Mouse (Mus musculus): Measurements from ENCODE around the gene Rps6kb1. TPM values are rescaled to one million over a fixed set of nuclear protein-coding genes. Genes with fewer than 3 reads are reported as not detected.
"Not testable (repeated sequence)": the region's sequence is repeated elsewhere in the genome, so short reads cannot be mapped to it uniquely, and the experiment has no call there.

Gene Rps6kb1
- polyA plus RNA-seq, 1 experiment from 2014 or later = 38.4 TPM

DNA sequence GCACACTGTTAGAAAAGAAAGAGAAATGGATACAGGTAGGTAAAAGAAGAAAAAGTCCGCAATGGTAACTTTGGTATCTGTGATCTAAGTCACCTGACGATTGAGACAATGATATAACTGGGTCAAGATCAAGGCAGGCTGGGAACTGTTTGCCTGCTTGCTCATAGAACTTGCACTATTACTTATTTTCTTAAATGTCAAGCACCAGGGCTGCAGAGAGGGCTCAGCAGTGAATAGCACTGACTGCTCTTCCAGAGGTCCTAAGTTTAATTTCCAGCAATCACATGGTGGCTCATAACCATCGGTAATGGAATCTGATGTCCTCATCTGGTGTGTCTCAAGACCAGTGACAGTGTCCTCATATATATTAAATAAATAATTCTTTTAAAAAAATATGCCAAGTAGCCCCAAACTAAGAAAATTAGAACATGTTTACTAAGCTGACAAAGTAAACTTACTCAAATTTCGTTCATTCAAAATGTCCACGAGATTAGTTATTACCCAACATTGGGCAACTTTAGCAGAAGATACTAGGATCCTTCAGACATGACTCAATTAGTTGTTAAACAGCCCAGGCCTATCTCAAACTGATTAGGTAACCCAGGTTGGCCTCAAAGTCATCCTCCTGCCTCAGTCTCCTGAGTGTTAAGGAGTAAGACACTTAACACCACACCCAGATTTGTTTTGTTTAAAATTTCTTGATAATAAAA lies 10.2 kb downstream of the Rps6kb1 start:
- Histone ChIP-seq H3K4me1 (replicated peaks) (no peaks in the 10 kb centered on the region), H3K9me3 (replicated peaks) (no peaks in the 10 kb centered on the region), H3K4me3 (no peak overlapping the region), H3K27ac (no peak overlapping the region), H3K4me2 (no peak overlapping the region), H3K9ac (no peak overlapping the region), H3K36me3 (peaks cover 34% of the 10 kb centered on the region), H3K27me3 (no peaks in the 10 kb centered on the region)
- WGBS = 88% methylated on average over 5 of the region's 5 CpGs
- no peak for ATAC-seq (replicated peaks; ENCODE audit: insufficient number of reproducible peaks, insufficient read depth, low FRiP score, low read depth)

DNA sequence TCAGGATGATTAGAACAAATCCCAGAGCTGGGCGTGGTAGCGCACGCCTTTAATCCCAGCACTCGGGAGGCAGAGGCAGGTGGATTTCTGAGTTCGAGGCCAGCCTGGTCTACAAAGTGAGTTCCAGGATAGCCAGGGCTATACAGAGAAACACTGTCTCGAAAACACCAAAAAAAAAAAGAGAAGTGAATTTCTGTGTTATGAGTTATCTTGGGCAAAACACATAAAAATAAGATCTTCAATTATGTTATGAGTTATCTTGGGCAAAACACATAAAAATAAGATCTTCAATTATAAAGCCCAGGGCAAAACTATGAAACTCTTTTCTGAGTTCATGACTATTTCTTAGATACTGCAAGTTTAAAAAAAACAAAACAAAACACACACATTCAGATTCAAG lies 11.3 kb downstream of the Rps6kb1 start:
- WGBS = 87% methylated on average over 6 of the region's 6 CpGs
- H3K36me3 ChIP-seq = peaks cover 39% of the 10 kb centered on the region
- not testable (repeated sequence) for ATAC-seq (replicated peaks; ENCODE audit: insufficient number of reproducible peaks, insufficient read depth, low FRiP score, low read depth)

DNA sequence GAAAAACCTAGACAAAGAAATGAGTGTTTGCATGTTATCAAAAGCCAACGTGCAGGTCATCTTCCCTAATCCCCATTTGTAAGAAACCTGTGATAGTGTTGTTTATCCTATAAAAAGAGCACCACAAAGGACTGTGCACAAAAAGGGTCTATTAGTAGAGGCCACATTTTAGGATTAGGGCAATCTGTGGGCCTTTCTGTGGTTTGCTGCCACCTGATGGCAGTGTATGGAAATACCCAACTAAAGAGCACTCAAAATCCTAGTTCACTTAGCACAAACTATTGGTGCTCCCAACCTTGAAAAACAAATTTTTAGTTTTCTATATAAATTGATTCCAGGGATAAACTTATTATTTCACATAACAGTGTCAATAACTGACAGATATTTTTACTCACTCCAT lies 11.8 kb downstream of the Rps6kb1 start:
- Histone ChIP-seq H3K9me3 (replicated peaks) (no peaks in the 10 kb centered on the region), H3K36me3 (peaks cover 44% of the 10 kb centered on the region), H3K27me3 (no peaks in the 10 kb centered on the region), H3K27ac (no peak overlapping the region), H3K4me1 (replicated peaks) (no peaks in the 10 kb centered on the region), H3K4me2 (no peak overlapping the region), H3K4me3 (no peak overlapping the region), H3K9ac (no peak overlapping the region)
- 64% methylated on average over 1 of the region's 1 CpGs for WGBS
- no peak for ATAC-seq (replicated peaks; ENCODE audit: insufficient number of reproducible peaks, insufficient read depth, low FRiP score, low read depth)

More for the DNA sequence above, 11.3 kb downstream of the Rps6kb1 start:
- not testable (repeated sequence) for H3K4me2 ChIP-seq; H3K4me1 ChIP-seq (replicated peaks); H3K9me3 ChIP-seq (replicated peaks); H3K9ac ChIP-seq; H3K4me3 ChIP-seq; H3K27me3 ChIP-seq; H3K27ac ChIP-seq

DNA sequence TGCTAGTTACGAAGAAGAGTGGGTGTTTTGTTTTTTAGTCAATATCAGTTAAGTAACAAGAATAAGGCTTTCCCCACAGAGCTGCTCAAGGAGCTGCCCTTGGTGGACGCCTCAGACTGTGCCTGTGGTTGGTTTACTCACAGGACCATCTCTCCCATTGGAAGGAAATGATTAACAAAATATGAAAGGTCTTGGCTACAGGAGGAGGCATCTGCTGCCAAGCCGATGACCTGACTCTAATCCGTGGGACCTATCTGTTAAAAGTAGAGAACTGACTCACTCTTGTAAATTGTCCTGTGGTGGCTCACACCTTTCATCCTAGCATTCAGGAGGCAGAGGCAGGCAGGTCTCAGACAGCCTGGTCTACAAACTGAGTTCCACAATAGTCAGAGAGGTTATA lies 17.1 kb downstream of the Rps6kb1 start:
- Histone ChIP-seq H3K4me3 (no peak overlapping the region), H3K27ac (no peak overlapping the region), H3K4me1 (replicated peaks) (no peaks in the 10 kb centered on the region), H3K9me3 (replicated peaks) (no peaks in the 10 kb centered on the region), H3K27me3 (no peaks in the 10 kb centered on the region), H3K4me2 (no peak overlapping the region), H3K36me3 (peaks cover 69% of the 10 kb centered on the region), H3K9ac (no peak overlapping the region)
- WGBS = 86% methylated on average over 4 of the region's 4 CpGs
- no peak for ATAC-seq (replicated peaks; ENCODE audit: insufficient number of reproducible peaks, insufficient read depth, low FRiP score, low read depth)

DNA sequence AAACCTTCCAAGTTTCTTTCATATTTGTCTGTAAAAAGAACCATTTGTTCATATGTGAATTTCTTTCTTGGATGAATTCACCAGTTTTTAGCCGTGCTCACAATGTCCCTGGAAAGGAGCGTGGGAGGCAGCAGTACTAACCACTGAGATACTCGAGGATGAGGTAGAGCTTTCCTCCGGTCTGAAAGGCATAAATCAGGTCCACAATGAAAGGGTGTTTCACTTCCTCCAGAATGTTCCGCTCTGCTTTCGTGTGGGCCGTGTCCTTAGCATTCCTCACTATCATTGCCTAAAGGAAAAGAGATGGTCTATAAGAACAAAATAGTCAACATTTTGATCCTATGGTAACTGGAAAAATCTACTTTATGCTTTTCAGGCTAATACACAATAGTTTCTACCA lies 24.9 kb downstream of the Rps6kb1 start:
- Histone ChIP-seq H3K9ac (no peak overlapping the region), H3K9me3 (replicated peaks) (no peaks in the 10 kb centered on the region), H3K4me2 (no peak overlapping the region), H3K4me3 (no peak overlapping the region), H3K27me3 (no peaks in the 10 kb centered on the region), H3K4me1 (replicated peaks) (no peaks in the 10 kb centered on the region), H3K27ac (no peak overlapping the region), H3K36me3 (peaks cover 76% of the 10 kb centered on the region)
- WGBS = 83% methylated on average over 7 of the region's 7 CpGs
- no peak for ATAC-seq (replicated peaks; ENCODE audit: insufficient number of reproducible peaks, insufficient read depth, low FRiP score, low read depth)

DNA sequence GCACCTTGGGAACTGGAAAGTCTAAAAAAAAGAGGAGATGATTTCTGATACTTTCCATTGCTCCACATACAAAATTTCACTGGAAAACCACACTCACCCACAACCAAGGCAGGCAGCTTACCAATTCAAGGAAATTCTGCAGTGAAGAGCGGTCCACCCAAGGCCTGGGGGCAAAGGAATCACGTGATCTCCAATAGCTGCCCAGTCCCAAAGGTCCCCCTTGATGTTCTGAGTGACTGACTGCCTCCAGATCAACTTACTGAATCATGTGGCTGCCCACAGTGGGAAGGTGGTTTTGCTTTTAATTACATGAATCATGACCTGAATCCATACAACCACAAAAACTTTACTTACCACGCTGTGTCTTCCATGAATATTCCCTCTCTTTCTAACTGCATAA lies 27.4 kb downstream of the Rps6kb1 start:
- H3K4me1 ChIP-seq (replicated peaks) = no peaks in the 10 kb centered on the region
- H3K4me2 ChIP-seq = no peak overlapping the region
- H3K4me3 ChIP-seq = no peak overlapping the region
- no peak overlapping the region for H3K9ac ChIP-seq
- no peaks in the 10 kb centered on the region for H3K9me3 ChIP-seq (replicated peaks)
- ATAC-seq (replicated peaks; ENCODE audit: insufficient number of reproducible peaks, insufficient read depth, low FRiP score, low read depth) = no peak
- peaks cover 79% of the 10 kb centered on the region for H3K36me3 ChIP-seq
- H3K27ac ChIP-seq = no peak overlapping the region
- no peaks in the 10 kb centered on the region for H3K27me3 ChIP-seq
- WGBS = 96% methylated on average over 3 of the region's 3 CpGs

DNA sequence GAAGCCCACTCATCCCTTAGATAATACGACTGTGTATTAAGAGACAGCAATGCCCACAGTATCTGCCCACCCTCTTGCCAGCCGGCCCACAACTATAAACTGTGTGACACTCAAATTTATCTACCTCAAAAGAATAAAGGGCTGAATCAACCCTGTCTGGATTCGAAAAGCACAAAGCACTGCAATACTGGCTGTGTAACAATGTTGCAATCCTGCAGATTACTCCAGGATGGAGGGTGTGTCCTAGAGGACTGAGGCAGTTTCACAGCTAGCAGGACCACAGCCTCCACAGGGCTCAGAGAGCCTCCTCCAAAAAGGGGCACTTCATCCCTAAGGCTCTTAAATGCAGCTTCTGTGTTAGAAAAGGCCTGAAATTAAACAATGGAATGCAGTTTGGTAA lies 28.0 kb downstream of the Rps6kb1 start:
- ATAC-seq (replicated peaks; ENCODE audit: insufficient number of reproducible peaks, insufficient read depth, low FRiP score, low read depth) = no peak
- Histone ChIP-seq H3K9ac (no peak overlapping the region), H3K4me2 (no peak overlapping the region), H3K36me3 (peaks cover 79% of the 10 kb centered on the region), H3K9me3 (replicated peaks) (no peaks in the 10 kb centered on the region), H3K27me3 (no peaks in the 10 kb centered on the region), H3K27ac (no peak overlapping the region), H3K4me3 (no peak overlapping the region), H3K4me1 (replicated peaks) (no peaks in the 10 kb centered on the region)
- 90% methylated on average over 3 of the region's 3 CpGs for WGBS

DNA sequence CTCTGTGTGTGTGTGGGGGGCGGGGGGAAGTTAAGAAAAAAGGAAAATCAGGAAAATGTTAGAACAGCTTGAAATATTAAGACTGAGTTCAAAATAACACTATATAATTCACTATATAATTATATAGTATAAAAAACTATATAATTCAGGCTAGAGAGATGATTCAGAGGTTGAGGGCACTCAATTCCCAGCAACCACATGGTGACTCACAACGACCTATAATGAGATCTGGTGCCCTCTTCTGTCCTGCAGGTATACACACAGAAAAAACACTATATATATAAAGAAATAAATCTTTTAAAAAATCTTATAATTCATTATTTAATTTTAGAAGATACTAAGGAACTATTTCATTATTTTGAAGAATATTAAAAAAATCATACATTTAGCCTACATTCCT lies 36.6 kb downstream of the Rps6kb1 start:
- H3K36me3 ChIP-seq = peaks cover 85% of the 10 kb centered on the region
- ATAC-seq (replicated peaks; ENCODE audit: insufficient number of reproducible peaks, insufficient read depth, low FRiP score, low read depth) = no peak
- no peak overlapping the region for H3K4me2 ChIP-seq
- H3K9ac ChIP-seq = no peak overlapping the region
- no peaks in the 10 kb centered on the region for H3K27me3 ChIP-seq
- no peak overlapping the region for H3K27ac ChIP-seq
- no peaks in the 10 kb centered on the region for H3K4me1 ChIP-seq (replicated peaks)
- WGBS = 88% methylated on average over 2 of the region's 2 CpGs
- H3K4me3 ChIP-seq = no peak overlapping the region
- H3K9me3 ChIP-seq (replicated peaks) = no peaks in the 10 kb centered on the region

DNA sequence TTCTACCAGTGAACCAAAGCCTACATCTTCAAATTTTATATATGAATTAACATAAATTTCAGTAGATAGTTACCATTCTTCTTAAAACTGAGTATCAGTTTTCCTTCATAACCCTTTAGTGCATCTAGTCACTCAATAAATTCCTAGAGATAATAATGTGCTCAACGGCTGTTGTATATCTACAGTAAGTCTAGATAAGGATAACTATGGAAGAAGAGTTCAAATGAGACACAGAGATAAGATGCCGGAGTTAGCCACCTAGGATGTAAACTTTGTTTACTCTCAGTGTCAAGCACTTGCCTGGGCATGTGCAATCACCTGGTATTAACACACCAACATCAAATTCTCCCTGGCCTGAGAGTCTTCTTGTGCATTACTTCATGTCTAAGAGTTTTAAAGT lies 37.3 kb downstream of the Rps6kb1 start:
- ATAC-seq (replicated peaks; ENCODE audit: insufficient number of reproducible peaks, insufficient read depth, low FRiP score, low read depth) = no peak
- Histone ChIP-seq H3K36me3 (peaks cover 86% of the 10 kb centered on the region), H3K27ac (no peak overlapping the region), H3K27me3 (no peaks in the 10 kb centered on the region), H3K9me3 (replicated peaks) (no peaks in the 10 kb centered on the region), H3K4me2 (no peak overlapping the region), H3K9ac (no peak overlapping the region), H3K4me1 (replicated peaks) (no peaks in the 10 kb centered on the region), H3K4me3 (no peak overlapping the region)
- 53% methylated on average over 2 of the region's 2 CpGs for WGBS

DNA sequence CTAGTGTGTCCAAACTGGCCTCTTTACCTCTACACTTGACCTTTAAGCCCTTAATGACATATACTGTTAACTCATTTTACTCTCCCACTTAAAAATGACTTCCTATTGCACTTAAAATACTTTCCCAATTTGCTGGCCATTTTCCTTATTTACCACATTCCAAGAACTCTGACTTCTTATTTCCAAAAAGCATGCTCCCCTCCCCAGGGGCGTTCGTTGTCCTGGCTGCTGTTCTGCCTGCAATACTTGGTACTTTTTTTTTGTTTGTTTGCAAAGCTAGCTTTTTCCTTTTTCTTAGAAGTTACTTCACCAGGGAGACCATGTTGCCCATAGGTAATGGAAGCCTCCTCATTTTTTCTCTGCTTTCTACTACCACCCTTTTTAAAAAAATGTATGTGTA lies 41.5 kb downstream of the Rps6kb1 start:
- Histone ChIP-seq H3K27ac (no peak overlapping the region), H3K9me3 (replicated peaks) (no peaks in the 10 kb centered on the region), H3K36me3 (peaks cover 60% of the 10 kb centered on the region), H3K9ac (no peak overlapping the region), H3K4me3 (no peak overlapping the region), H3K4me2 (no peak overlapping the region), H3K27me3 (no peaks in the 10 kb centered on the region), H3K4me1 (replicated peaks) (no peaks in the 10 kb centered on the region)
- 92% methylated on average over 2 of the region's 2 CpGs for WGBS
- no peak for ATAC-seq (replicated peaks; ENCODE audit: insufficient number of reproducible peaks, insufficient read depth, low FRiP score, low read depth)

DNA sequence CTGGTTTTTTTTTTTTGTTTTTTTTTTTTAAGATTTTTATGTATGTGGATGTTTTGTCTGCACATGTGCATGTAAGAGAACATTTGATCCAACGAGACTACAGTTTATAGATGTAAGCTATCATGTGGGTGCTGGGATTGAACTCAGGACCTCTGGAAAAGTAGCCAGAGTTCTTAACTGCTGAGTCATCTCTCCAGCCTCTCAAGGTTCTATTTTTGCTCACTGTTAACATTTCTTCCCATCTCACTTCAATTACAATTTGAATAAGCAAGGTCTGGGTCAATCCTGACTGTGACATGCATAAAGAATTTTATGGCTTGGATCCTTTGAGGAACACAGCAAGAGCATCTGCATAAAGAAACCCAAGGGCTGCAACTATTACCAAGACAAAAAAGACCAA lies 43.8 kb downstream of the Rps6kb1 start:
- Histone ChIP-seq H3K27ac (no peak overlapping the region), H3K4me1 (replicated peaks) (no peaks in the 10 kb centered on the region), H3K9ac (no peak overlapping the region), H3K9me3 (replicated peaks) (no peaks in the 10 kb centered on the region), H3K36me3 (peaks cover 57% of the 10 kb centered on the region), H3K4me3 (no peak overlapping the region), H3K27me3 (no peaks in the 10 kb centered on the region), H3K4me2 (no peak overlapping the region)
- ATAC-seq (replicated peaks; ENCODE audit: insufficient number of reproducible peaks, insufficient read depth, low FRiP score, low read depth) = no peak
- WGBS = 78% methylated on average over 1 of the region's 1 CpGs

DNA sequence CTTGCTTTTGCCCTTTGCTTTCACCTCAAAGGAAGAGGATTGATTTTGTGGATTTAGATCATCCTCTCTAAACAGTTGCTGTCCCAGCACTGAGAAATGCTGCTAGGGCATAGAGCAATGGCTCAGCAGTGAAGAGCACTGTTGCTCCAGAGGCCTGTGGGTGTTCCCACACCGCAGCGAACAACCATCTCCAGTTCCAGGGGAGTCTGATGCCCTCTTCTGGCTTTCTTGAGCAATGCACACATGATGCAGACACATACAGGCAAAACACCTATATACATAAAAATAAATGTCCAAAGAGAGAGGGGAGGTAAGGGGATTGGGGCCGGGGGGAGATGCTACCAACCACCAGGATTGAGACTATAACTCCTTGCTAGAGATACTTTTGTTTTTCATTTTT lies 46.7 kb downstream of the Rps6kb1 start:
- no peak for ATAC-seq (replicated peaks; ENCODE audit: insufficient number of reproducible peaks, insufficient read depth, low FRiP score, low read depth)
- H3K4me3 ChIP-seq = no peak overlapping the region
- H3K4me2 ChIP-seq = no peak overlapping the region
- no peaks in the 10 kb centered on the region for H3K9me3 ChIP-seq (replicated peaks)
- H3K27me3 ChIP-seq = no peaks in the 10 kb centered on the region
- H3K36me3 ChIP-seq = peaks cover 61% of the 10 kb centered on the region
- WGBS = 86% methylated on average over 3 of the region's 3 CpGs
- no peak overlapping the region for H3K27ac ChIP-seq
- H3K9ac ChIP-seq = no peak overlapping the region
- H3K4me1 ChIP-seq (replicated peaks) = no peaks in the 10 kb centered on the region
